Mouse (Mus musculus): Measurements from ENCODE around the gene Clec4a1. TPM values are rescaled to one million over a fixed set of nuclear protein-coding genes. Genes with fewer than 3 reads are reported as not detected.

Clec4a1 gene
- total and polyA plus RNA-seq, 3 experiments = 0.30 TPM; not detected in 2

GRCm38 (mm10) chr6:122892442-122893049, 29.1 kb upstream of the Clec4a1 start (continued):
- peak; percentile 40; the same call in 1 of the 2 replicates for TF ChIP-seq NELFE (IDR thresholded peaks at IDR 0.05; ENCODE audit: low read depth, low read length)
- no peak for TF ChIP-seq USF1 (IDR thresholded peaks at IDR 0.05; ENCODE audit: low read depth, low read length)
- no peak for TF ChIP-seq POLR2A (IDR thresholded peaks at IDR 0.05; ENCODE audit: low read depth, low read length)
- no peak for TF ChIP-seq BHLHE40 (IDR thresholded peaks at IDR 0.05; ENCODE audit: low read depth, low read length)
- no peak for TF ChIP-seq ZMIZ1 (IDR thresholded peaks at IDR 0.05; ENCODE audit: low read depth, low read length)
- no peak for TF ChIP-seq USF2 (conservative IDR thresholded peaks at IDR 0.05; ENCODE audit: low read depth, low read length)

DNA sequence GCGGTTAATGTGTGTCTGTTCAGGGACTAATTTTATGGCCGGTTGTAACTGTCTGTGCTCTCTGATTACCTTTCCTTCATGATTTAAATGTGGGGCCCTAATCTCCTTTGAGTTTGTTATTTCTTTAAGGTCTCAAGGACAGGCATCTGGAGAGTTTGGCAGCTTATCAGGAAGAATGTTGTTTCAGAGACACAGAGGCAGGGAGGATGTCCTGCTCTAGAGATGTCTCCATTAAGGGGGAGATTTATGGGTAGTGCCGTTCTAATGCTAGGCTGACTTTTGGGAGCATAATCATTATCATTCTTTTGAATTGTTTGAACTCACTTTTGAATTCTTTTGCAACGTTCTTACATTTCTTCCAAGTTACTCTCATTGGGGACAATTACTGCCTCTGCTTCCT, 1.7 kb upstream of the Clec4a1 start:
- Histone ChIP-seq H3K27me3 (replicated peaks) (no peaks in the 10 kb centered on the region), H3K4me3 (replicated peaks in 1 of 3; ENCODE audit: low read depth in 2 of 3, low read length in 2 of 3, poor library complexity in 1 of 3) (no peak overlapping the region), H3K4me1 (ENCODE audit: control insufficient read depth in 1 of 2, insufficient read depth in 2 of 2) (peaks cover 10 to 22% of the 10 kb centered on the region in 2 experiments), H3K4me2 (ENCODE audit: insufficient read depth, low read depth, poor library complexity, severe bottlenecking) (no peak overlapping the region), H3K9ac (ENCODE audit: insufficient read depth, low read depth) (no peak overlapping the region), H3K36me3 (replicated peaks in 1 of 2; ENCODE audit: control insufficient read depth in 1 of 2, insufficient read depth in 1 of 2, low read length in 1 of 2) (no peaks in the 10 kb centered on the region), H3K9me3 (replicated peaks; ENCODE audit: low read length) (no peaks in the 10 kb centered on the region), H3K27ac (ENCODE audit: insufficient read depth, low read depth) (no peak overlapping the region), H3K79me2 (replicated peaks; ENCODE audit: control insufficient read depth, extremely low read depth, insufficient read depth, poor library complexity, severe bottlenecking) (no peaks in the 10 kb centered on the region)
- TF ChIP-seq TBP (conservative IDR thresholded peaks at IDR 0.05; ENCODE audit: low read depth, low read length) = no peak
- no peak for TF ChIP-seq MAZ (IDR thresholded peaks at IDR 0.05; ENCODE audit: low read depth, low read length)
- TF ChIP-seq TCF12 (IDR thresholded peaks at IDR 0.05; ENCODE audit: low read depth, low read length) = no peak
- TF ChIP-seq SMC3 (IDR thresholded peaks at IDR 0.05; ENCODE audit: low read depth, low read length) = no peak
- TF ChIP-seq MEF2A (IDR thresholded peaks at IDR 0.05; ENCODE audit: borderline replicate concordance, low read depth, low read length) = no peak
- no peak for DNase-seq (ENCODE audit: extremely low read depth)
- in situ Hi-C loops (cut with MboI; ENCODE audit: low pct_ligation_motif_present, low pct_unique_long_range_greater_than_20kb, low sequenced_read_pairs) = no loop called here
- dilution Hi-C loops (cut with MboI; ENCODE audit: extremely low pct_ligation_motif_present, extremely low pct_unique_long_range_greater_than_20kb, low sequenced_read_pairs) = no loop called here

- H3K27ac ChIP-seq (ENCODE audit: insufficient read depth, low read depth) = no peak overlapping the region
- peak overlapping the region; percentile 58 for H3K4me2 ChIP-seq (ENCODE audit: insufficient read depth, low read depth, poor library complexity, severe bottlenecking)
- peaks cover 8% of the 10 kb centered on the region for H3K27me3 ChIP-seq (replicated peaks)
- no peak overlapping the region for H3K9ac ChIP-seq (ENCODE audit: insufficient read depth, low read depth)
- H3K36me3 ChIP-seq (replicated peaks in 1 of 2; ENCODE audit: control insufficient read depth in 1 of 2, insufficient read depth in 1 of 2, low read length in 1 of 2) = no peaks in the 10 kb centered on the region
- H3K9me3 ChIP-seq (replicated peaks; ENCODE audit: low read length) = no peaks in the 10 kb centered on the region
- in situ Hi-C loops (cut with MboI; ENCODE audit: low pct_ligation_motif_present, low pct_unique_long_range_greater_than_20kb, low sequenced_read_pairs) (no loop called here), dilution Hi-C loops (cut with MboI; ENCODE audit: extremely low pct_ligation_motif_present, extremely low pct_unique_long_range_greater_than_20kb, low sequenced_read_pairs) (no loop called here)
- peak; percentile 69 for DNase-seq (ENCODE audit: extremely low read depth)
- H3K79me2 ChIP-seq (replicated peaks; ENCODE audit: control insufficient read depth, extremely low read depth, insufficient read depth, poor library complexity, severe bottlenecking) = no peaks in the 10 kb centered on the region
- H3K4me1 ChIP-seq (ENCODE audit: control insufficient read depth in 1 of 2, insufficient read depth in 2 of 2) = peaks cover 5 to 28% of the 10 kb centered on the region in 2 experiments; a peak in 3 of 4 replicates
- no peak overlapping the region for H3K4me3 ChIP-seq (replicated peaks in 1 of 3; ENCODE audit: low read depth in 2 of 3, low read length in 2 of 3, poor library complexity in 1 of 3)
- TF ChIP-seq IRF4 (IDR thresholded peaks at IDR 0.05; ENCODE audit: low read depth, low read length) (peak; percentile 91), ELF1 (IDR thresholded peaks at IDR 0.05; ENCODE audit: low read depth, low read length) (peak; percentile 40; the same call in 1 of the 2 replicates), BHLHE40 (IDR thresholded peaks at IDR 0.05; ENCODE audit: low read depth, low read length) (peak; percentile 84), GABPA (IDR thresholded peaks at IDR 0.05; ENCODE audit: insufficient replicate concordance, low read depth, low read length) (no peak), JUN (IDR thresholded peaks at IDR 0.05; ENCODE audit: insufficient read depth, low read depth, low read length) (peak; percentile 44), POLR2AphosphoS2 (IDR thresholded peaks at IDR 0.05; ENCODE audit: low read depth, low read length) (no peak), RAD21 (IDR thresholded peaks at IDR 0.05; ENCODE audit: low read depth, low read length) (no peak), MAFK (IDR thresholded peaks at IDR 0.05; ENCODE audit: insufficient replicate concordance, low read length) (peak; percentile 59; the same call in 1 of the 2 replicates), E2F4 (IDR thresholded peaks at IDR 0.05; ENCODE audit: insufficient replicate concordance, low read depth, low read length) (no peak), USF1 (IDR thresholded peaks at IDR 0.05; ENCODE audit: low read depth, low read length) (no peak), EP300 (IDR thresholded peaks at IDR 0.05; ENCODE audit: low read length) (peak; percentile 85), USF2 (conservative IDR thresholded peaks at IDR 0.05; ENCODE audit: low read depth, low read length) (no peak), TBP (conservative IDR thresholded peaks at IDR 0.05; ENCODE audit: low read depth, low read length) (no peak), PAX5 (IDR thresholded peaks at IDR 0.05; ENCODE audit: low read length) (no peak), NELFE (IDR thresholded peaks at IDR 0.05; ENCODE audit: low read depth, low read length) (no peak), MAX (IDR thresholded peaks at IDR 0.05; ENCODE audit: low read length) (no peak), SIN3A (IDR thresholded peaks at IDR 0.05; ENCODE audit: low read length) (no peak), HCFC1 (IDR thresholded peaks at IDR 0.05; ENCODE audit: low read depth, low read length) (no peak), MEF2A (IDR thresholded peaks at IDR 0.05; ENCODE audit: borderline replicate concordance, low read depth, low read length) (0 out of 2 replicates have a peak, but pooled peaks have one; percentile 27), NRF1 (IDR thresholded peaks at IDR 0.05; ENCODE audit: low read depth, low read length) (no peak), RCOR1 (conservative IDR thresholded peaks at IDR 0.05; ENCODE audit: low read depth, low read length) (no peak), UBTF (IDR thresholded peaks at IDR 0.05; ENCODE audit: low read depth, low read length) (no peak), ETS1 (conservative IDR thresholded peaks at IDR 0.05; ENCODE audit: low read depth, low read length) (peak; percentile 74), ZMIZ1 (IDR thresholded peaks at IDR 0.05; ENCODE audit: low read depth, low read length) (no peak), MXI1 (IDR thresholded peaks at IDR 0.05; ENCODE audit: low read depth, low read length) (no peak)
Measured at GRCm38 (mm10) chr6:122934845-122935244, 13.2 kb downstream of the Clec4a1 start.
